Mouse (Mus musculus) stomach, embryonic 14.5 days (tissue): ENCODE measurements around the gene Pfkfb4. TPM values are rescaled to one million over a fixed set of nuclear protein-coding genes. Genes with fewer than 3 reads are reported as not detected.

ENCODE experiments used
- ATAC-seq: fragments of 200-750 bp; cut with Nextera tagmentation; 2 replicates; pipeline ENCODE4 v1.8.0; 2017; ENCODE audit warnings: low read depth, moderate TSS enrichment; ENCODE audit not compliant: insufficient number of reproducible peaks, insufficient read depth, low FRiP score
- H3K27ac ChIP-seq: fragments of 300-500 bp; sonication (generic); 2 replicates; pipeline ENCODE4 v1.5.1; 2014; ENCODE audit warnings: mild to moderate bottlenecking, low read length, moderate library complexity, mixed read lengths
- H3K27me3 ChIP-seq: fragments of 300-500 bp; sonication (generic); 2 replicates; pipeline ENCODE4 v1.6.1; 2014; ENCODE audit warnings: low read length, control low read depth, mixed read lengths; ENCODE audit not compliant: control insufficient read depth, insufficient read depth
- H3K36me3 ChIP-seq: fragments of 300-500 bp; sonication (generic); 2 replicates; pipeline ENCODE4 v1.6.1; 2014; ENCODE audit warnings: mild to moderate bottlenecking, control low read depth, low read length, moderate library complexity, mixed read lengths; ENCODE audit not compliant: control insufficient read depth, insufficient read depth
- H3K4me1 ChIP-seq: fragments of 300-500 bp; sonication (generic); 2 replicates; pipeline ENCODE4 v1.6.1; 2014; ENCODE audit warnings: low read length, control low read depth, mixed read lengths; ENCODE audit not compliant: control insufficient read depth, insufficient read depth
- H3K4me2 ChIP-seq: fragments of 300-500 bp; sonication (generic); replicated peaks from 2 replicates; pipeline ENCODE4 v1.6.1; 2014; ENCODE audit warnings: low read depth, low read length, control low read depth
- H3K4me3 ChIP-seq: fragments of 300-500 bp; sonication (generic); 2 replicates; pipeline ENCODE4 v1.5.1; 2014; ENCODE audit warnings: low read depth, low read length, control low read depth
- H3K9ac ChIP-seq: fragments of 300-500 bp; sonication (generic); replicated peaks from 2 replicates; pipeline ENCODE4 v1.6.1; 2014; ENCODE audit warnings: low read depth, mild to moderate bottlenecking, control low read depth, low read length, moderate library complexity, mixed read lengths
- H3K9me3 ChIP-seq: fragments of 300-500 bp; sonication (generic); 2 replicates; pipeline ENCODE4 v1.6.1; 2016; ENCODE audit warnings: low read depth, low read length, control low read depth; ENCODE audit not compliant: control insufficient read depth
- WGBS: fragments of 180-500 bp; shearing (Covaris S2); extraction: QIAGEN DNeasy Blood & Tissue Kit; methylation state at CpG from one replicate; pipeline ENCODE4 v1.1.7; 2014; 5-methylcytosine and 5-hydroxymethylcytosine counted together
- polyA plus RNA-seq: library from polyadenylated mRNA; unstranded; fragments of >200 nt; fragmentation: Nextera tagmentation; extraction: Ambion mirVana; gene quantifications from 2 replicates; pipeline ENCODE4 v1.2.1, GENCODE M21; 2014

Pfkfb4 gene
- polyA plus RNA-seq, 1 experiment from 2014 or later: 8.5 TPM

GRCm38 (mm10) chr9:109003201-109003600 is 11.6 kb downstream of the Pfkfb4 start:
- no peaks in the 10 kb centered on the region for H3K36me3 ChIP-seq

GRCm38 (mm10) chr9:109007025-109007780 is 15.6 kb downstream of the Pfkfb4 start:
- Histone ChIP-seq H3K36me3 (no peaks in the 10 kb centered on the region), H3K27me3 (no peaks in the 10 kb centered on the region), H3K4me1 (0 out of 2 replicates have a peak, but pooled peaks cover 2% of the 10 kb centered on the region), H3K4me2 (no peak overlapping the region), H3K27ac (no peak overlapping the region), H3K4me3 (no peak overlapping the region), H3K9me3 (no peaks in the 10 kb centered on the region), H3K9ac (no peak overlapping the region)
- WGBS: 80% methylated on average over 21 of the region's 21 CpGs
- ATAC-seq: no peak

More at GRCm38 (mm10) chr9:109003201-109003600, 11.6 kb downstream of the Pfkfb4 start:
- H3K9ac ChIP-seq: no peak overlapping the region
- 56% methylated on average over 2 of the region's 2 CpGs for WGBS
- no peaks in the 10 kb centered on the region for H3K4me1 ChIP-seq
- H3K27ac ChIP-seq: no peak overlapping the region
- no peak overlapping the region for H3K4me3 ChIP-seq
- no peaks in the 10 kb centered on the region for H3K27me3 ChIP-seq
- no peak overlapping the region for H3K4me2 ChIP-seq
- no peaks in the 10 kb centered on the region for H3K9me3 ChIP-seq
- ATAC-seq: no peak

DNA sequence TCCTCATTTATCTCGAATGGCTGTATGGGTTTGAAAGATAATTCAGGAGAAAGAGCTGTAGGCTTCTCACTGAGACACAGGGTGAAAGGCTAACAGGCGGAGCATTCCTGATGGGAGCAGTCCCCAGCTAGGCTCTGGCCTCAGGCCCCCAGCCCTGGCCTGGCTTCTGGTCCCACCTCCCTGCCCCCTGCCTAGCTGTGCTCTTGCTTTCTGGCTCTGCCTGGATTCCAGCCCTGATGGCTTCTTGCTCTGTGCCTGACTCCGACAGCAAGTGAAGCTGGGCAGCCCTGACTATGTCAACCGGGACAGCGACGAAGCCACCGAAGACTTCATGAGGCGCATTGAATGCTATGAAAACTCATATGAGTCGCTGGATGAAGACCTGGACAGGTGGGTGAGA is 16.5 kb downstream of the Pfkfb4 start:
- Histone ChIP-seq H3K4me1 (0 out of 2 replicates have a peak, but pooled peaks cover 2% of the 10 kb centered on the region), H3K27me3 (no peaks in the 10 kb centered on the region), H3K4me2 (no peak overlapping the region), H3K9ac (no peak overlapping the region), H3K36me3 (no peaks in the 10 kb centered on the region), H3K4me3 (no peak overlapping the region), H3K9me3 (no peaks in the 10 kb centered on the region), H3K27ac (no peak overlapping the region)
- no peak for ATAC-seq
- 80% methylated on average over 9 of the region's 9 CpGs for WGBS

DNA sequence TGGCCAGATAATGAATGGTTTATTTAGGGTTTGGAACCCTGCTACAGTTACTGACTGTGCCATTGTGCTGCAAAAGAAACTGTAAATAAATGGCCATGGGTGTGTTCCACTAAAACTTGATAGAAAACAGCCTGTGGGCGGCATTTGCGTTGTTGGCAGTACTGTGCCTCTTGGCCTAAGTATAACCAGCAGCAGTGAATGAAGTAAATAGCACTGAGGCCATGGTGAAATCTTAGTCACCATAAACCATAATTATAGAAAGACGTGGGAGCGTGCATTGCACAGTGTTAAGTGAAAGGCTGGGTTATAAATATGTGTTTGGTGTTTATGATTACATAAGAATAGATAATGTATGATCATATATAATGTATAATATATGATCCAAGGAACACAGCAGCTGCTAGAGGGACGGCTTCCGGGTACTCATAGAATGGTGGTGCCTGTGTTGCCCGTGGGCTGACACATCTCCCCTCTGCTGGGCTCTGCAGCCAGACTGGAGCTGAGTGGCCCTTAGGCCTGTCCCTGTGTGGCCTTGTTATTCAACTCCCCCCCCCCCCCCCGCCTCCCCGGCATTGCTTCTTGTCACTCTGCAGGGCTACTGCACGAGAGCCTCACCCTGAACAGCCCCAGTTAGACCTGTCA is 17.5 kb downstream of the Pfkfb4 start:
- H3K4me2 ChIP-seq: no peak overlapping the region
- H3K9ac ChIP-seq: no peak overlapping the region
- 68% methylated on average over 10 of the region's 10 CpGs for whole genome bisulfite sequencing
- H3K27me3 ChIP-seq: no peaks in the 10 kb centered on the region
- 0 out of 2 replicates have a peak, but pooled peaks have one; percentile 11 for ATAC-seq
- H3K4me3 ChIP-seq: no peak overlapping the region
- H3K27ac ChIP-seq: no peak overlapping the region
- H3K9me3 ChIP-seq: no peaks in the 10 kb centered on the region
- 0 out of 2 replicates have a peak, but pooled peaks cover 2% of the 10 kb centered on the region for H3K4me1 ChIP-seq
- H3K36me3 ChIP-seq: no peaks in the 10 kb centered on the region

- Histone ChIP-seq H3K9me3 (no peaks in the 10 kb centered on the region), H3K36me3 (no peaks in the 10 kb centered on the region), H3K27ac (no peak overlapping the region), H3K4me1 (0 out of 2 replicates have a peak, but pooled peaks cover 2% of the 10 kb centered on the region), H3K9ac (no peak overlapping the region), H3K4me3 (no peak overlapping the region), H3K4me2 (no peak overlapping the region), H3K27me3 (no peaks in the 10 kb centered on the region)
- 0 out of 2 replicates have a peak, but pooled peaks have one; percentile 28 for ATAC-seq
- 42% methylated on average over 17 of the region's 17 CpGs for WGBS
Measured at GRCm38 (mm10) chr9:109009636-109010315, 18.2 kb downstream of the Pfkfb4 start.

- ATAC-seq: no peak
- 78% methylated on average over 14 of the region's 14 CpGs for WGBS
- H3K4me3 ChIP-seq: no peak overlapping the region
Measured at GRCm38 (mm10) chr9:109010316-109010690, 18.7 kb downstream of the Pfkfb4 start.

GRCm38 (mm10) chr9:109015397-109015796 is 23.8 kb downstream of the Pfkfb4 start:
- Histone ChIP-seq H3K36me3 (no peaks in the 10 kb centered on the region), H3K9me3 (no peaks in the 10 kb centered on the region), H3K4me3 (no peak overlapping the region), H3K4me1 (no peaks in the 10 kb centered on the region), H3K27ac (no peak overlapping the region), H3K27me3 (no peaks in the 10 kb centered on the region), H3K4me2 (no peak overlapping the region), H3K9ac (no peak overlapping the region)
- no peak for ATAC-seq
- 35% methylated on average over 8 of the region's 8 CpGs for WGBS

More at GRCm38 (mm10) chr9:109010316-109010690, 18.7 kb downstream of the Pfkfb4 start:
- H3K9me3 ChIP-seq: no peaks in the 10 kb centered on the region
- no peak overlapping the region for H3K4me2 ChIP-seq
- H3K4me1 ChIP-seq: 0 out of 2 replicates have a peak, but pooled peaks cover 2% of the 10 kb centered on the region
- H3K27me3 ChIP-seq: no peaks in the 10 kb centered on the region
- no peaks in the 10 kb centered on the region for H3K36me3 ChIP-seq
- no peak overlapping the region for H3K9ac ChIP-seq
- H3K27ac ChIP-seq: no peak overlapping the region

DNA sequence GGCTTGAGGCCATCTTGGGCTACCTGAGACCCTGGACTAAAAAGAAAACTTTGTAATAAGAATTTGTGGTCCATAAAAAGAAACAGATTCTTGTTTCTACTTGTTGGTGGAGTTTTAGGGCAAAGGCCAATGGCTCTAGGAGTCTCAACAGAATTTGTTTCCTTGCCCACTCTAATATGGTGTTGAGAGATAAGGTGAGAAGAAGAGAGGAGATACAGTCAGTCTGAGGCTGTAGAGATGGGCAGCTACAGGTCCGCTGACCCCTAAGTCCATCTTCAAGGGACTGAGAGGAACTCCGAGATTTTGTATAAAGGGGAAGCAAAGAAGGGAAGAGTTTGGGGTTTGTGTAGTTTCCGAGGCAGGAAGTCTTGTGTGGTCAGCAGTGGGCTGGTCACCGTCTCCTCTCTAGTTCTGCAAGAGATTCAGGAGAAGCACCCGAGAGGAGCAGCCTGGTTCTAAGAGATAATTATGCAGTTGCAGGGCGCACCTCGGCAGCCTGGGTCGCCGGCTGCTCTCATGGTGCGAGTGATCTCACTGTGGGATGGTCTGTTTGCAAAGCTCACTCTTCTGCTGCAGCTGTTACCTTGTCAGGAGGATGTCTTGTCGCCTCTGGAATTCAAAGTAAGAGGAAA is 25.5 kb downstream of the Pfkfb4 start:
- Histone ChIP-seq H3K4me3 (no peak overlapping the region), H3K4me2 (no peak overlapping the region), H3K27me3 (no peaks in the 10 kb centered on the region), H3K9me3 (no peaks in the 10 kb centered on the region), H3K4me1 (no peaks in the 10 kb centered on the region), H3K27ac (no peak overlapping the region), H3K9ac (no peak overlapping the region), H3K36me3 (no peaks in the 10 kb centered on the region)
- ATAC-seq: no peak
- 50% methylated on average over 11 of the region's 11 CpGs for WGBS
